Mouse (Mus musculus) NIH3T3 (cell line): ENCODE measurements at regions not wholly inside any gene's neighbourhood (a gene's known extent, or its start where the extent isn't known, plus 50 kb on each side); places are given as distances from the start of the nearest gene placed in this dataset.
A peak's percentile ranks its signal among the peaks of the same experiment; 100 is the strongest.
"Not testable (repeated sequence)": the region's sequence is repeated elsewhere in the genome, so short reads cannot be mapped to it uniquely, and the experiment has no call there.

Source experiments
- DNase-seq: peaks from one replicate; pipeline ENCODE4 v3.0.0-alpha.2; 2012; ENCODE audit warnings: low read depth

DNA sequence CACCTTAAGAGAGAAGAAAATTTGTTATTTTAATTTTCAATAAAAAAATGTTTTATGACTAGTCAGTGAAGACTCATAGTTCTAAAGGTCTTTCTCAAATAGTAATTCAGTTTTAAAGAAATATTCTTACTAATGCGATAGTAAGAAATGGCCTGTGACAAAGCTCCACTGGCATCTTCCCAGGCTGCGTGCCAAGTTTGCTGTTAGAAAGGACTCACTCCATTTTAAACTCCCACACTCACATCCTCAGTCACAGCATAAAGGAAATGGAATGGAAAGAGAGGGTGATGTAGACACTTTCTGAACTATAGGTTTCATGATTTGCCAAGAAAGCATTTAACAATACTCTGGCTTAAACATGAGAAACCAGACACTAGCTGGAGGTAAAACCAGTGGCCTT, 436.6 kb downstream of the Mei4 start:
- peak; percentile 58 for DNase-seq

DNA sequence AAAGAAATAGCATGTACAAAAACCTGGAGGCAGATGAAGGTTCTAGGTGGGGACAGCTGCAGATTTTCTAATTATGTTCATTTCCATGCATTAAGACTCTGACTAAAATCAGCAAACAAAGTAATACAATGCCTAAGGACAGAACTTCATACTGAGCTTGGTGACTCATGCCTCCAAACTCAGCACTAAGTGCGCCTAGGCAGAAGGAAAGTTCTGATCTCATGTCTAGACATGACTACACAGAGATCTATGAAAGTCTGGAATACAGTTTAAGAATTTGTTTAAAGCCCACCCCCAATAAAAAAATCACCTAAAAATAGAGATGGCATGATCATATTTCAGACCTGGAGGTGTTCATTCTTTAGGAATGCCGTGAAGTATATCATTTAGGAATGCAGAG, 442.8 kb downstream of the Mei4 start:
- DNase-seq = peak; percentile 29

DNA sequence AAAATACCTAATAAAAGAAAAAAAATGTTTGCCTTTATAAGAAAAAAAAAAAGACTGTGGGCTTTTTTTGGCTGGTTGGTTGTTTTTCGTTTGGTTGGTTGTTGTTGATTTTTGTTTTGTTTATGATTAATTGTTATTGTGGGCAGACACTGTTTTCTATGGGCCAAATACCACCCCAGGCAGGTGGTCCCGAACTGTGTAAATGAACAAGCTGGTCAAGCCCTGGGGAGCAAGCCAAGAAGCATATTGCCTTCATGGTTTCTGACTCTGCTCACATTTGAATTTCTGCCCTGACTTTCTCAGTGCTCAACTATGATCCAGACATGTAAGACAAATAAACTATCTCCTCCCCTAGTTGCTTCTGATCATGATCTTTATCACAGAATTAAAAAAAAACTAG, 449.0 kb downstream of the Mei4 start:
- no peak for DNase-seq

DNA sequence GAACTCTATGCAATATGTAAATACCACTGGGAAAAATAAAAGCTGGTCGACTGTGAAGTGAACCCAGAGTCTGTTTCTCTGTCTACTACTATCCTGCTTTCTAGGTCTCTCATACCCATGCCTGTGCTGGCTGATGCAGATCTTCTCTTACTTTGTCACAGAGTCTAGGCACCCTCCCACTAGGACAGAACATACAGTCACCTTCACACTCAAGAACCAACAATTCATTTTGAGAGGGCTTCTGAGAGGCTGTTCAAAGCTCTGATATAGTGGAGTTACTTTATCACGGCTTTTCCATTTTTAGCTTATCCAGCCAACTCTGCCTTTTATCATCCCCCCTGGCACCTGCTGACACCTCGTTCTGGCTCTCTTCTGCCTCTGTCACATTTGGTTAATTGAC, 477.0 kb downstream of the Mei4 start:
- DNase-seq = no peak

DNA sequence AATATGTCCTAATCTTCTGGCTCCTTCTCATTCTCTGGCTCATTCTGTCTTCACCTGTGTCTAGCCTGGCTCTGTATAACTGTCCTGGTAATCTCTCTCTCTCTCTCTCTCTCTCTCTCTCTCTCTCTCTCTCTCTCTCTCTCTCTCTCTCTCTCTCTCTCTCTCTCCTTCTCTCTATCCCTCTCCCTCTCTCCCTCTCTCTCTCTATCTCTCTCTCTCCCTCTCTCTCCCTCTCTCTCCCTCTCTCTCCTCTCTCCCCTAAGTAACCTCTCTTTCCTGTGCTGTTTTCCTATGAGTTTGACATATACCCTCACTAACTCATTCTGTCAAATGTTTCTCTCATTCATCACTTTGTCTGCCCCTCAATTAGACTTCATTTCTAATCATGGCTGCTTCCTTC, 478.6 kb upstream of the Irak1bp1 start:
- not testable (repeated sequence) for DNase-seq

DNA sequence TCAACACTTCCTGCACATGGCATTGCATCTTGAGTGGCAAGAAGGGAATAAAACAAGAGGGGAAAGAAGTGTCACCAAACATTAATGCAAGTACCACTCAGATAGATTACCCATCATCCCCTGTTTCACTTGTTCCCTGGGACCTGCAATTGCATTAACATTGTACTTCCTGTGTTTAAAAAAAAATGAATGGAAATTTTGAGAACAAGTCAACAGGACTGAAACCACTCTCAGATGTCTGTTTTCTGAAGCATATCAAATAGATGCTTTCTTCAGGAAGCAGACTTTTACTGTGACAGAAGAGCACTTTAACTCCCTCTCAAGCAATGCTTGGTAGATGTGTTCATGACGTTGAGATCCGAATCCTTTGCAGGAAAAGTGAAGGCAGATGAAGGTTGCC, 469.8 kb upstream of the Irak1bp1 start:
- no peak for DNase-seq

DNA sequence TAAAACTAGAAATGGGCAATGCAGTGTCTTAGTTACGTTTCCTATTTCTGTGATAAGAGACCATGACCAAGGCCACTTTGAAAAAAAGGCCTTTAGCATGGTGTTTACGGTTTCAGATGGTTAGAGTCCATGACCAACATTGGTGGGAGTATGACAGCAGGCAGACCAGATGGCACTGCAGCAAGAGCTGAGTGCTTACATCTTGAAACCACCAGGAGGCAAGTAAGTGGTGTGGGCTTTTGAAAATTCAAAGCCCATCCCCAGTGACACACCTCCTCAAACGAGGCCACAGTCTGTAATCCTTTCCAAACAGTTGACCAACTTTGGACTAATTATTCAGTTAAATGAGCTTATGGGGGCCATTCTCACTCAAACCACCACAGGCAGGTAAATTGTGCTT, 427.0 kb upstream of the Irak1bp1 start:
- DNase-seq = no peak

DNA sequence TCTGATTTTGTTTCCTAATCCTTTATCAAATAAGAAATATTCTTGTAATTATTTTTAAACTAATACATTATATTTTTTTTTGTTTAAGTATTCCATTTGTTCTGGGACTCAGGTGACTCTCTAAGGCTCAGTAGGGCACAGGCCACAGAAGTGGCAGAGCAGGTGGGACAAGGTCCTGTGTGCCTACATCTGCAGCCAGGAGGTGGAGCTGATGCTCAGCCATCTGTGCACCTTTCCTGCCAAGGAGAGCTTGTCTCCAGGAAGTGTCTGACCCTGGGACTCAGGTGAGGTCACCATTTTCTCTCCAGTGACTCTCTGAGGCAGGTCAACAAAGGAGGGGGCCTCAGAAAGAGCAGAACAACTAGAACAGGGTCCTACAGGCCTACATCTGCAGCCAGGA, 425.3 kb upstream of the Irak1bp1 start:
- DNase-seq = no peak

DNA sequence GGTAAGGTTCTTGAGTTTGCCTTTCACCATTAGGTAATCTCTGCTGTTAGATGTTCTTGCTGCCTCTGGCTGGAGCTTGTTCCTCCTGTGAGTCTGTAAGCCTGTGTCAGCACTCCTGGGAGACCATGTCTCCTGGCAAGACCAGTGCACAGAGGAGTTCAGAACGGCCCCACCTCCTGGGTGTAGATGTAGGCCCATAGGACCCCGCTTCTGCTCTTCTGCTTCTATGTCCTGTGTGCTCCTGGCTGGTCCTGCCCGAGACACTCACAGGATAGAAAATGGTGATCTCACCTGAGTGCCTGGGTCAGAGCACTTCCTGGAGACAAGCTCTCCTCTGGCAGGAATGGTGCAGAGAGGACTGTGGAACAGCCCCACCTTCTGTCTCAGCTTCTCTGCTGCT, 422.2 kb upstream of the Irak1bp1 start:
- no peak for DNase-seq

DNA sequence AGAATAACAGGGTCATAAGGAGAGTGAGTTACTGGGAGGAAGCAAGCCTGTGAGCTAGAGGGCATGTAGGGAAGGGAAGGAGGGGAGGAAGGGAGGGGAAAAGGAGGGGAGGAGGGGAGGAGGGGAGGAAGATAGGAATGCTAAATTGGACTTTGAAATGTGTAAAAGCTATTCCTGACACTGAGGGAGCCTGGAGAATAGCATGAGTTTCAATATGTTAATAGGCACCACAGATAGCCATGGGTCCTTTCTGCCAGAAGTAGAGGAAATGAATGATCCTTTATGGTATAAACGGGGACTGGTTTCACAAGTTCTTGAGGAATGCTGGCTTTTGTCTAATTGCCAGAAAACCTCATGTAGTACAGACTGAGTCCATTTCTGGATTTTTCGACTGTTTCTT, 420.4 kb upstream of the Irak1bp1 start:
- no peak for DNase-seq
